Mouse (Mus musculus) heart, adult 2 months (tissue): ENCODE measurements around the gene Mlh1.

Experiments used
- CTCF ChIP-seq: fragments of 200-600 bp; IDR thresholded peaks from 2 replicates; pipeline ENCODE4 v1.8.1; 2022; ENCODE audit warnings: antibody characterized with exemption, mild to moderate bottlenecking, moderate library complexity
- POLR2A ChIP-seq: fragments of 200-500 bp; IDR thresholded peaks from 2 replicates; pipeline ENCODE4 v1.6.1; 2011; ENCODE audit warnings: mild to moderate bottlenecking, low read depth, low read length, control low read depth; ENCODE audit not compliant: insufficient read depth

GRCm38 (mm10) chr9:111261356-111261755 lies 10.2 kb downstream of the Mlh1 start:
- TF ChIP-seq CTCF (no peak), POLR2A (no peak)
